Mouse (Mus musculus): ENCODE measurements around the gene Slc25a27. TPM values are rescaled to one million over a fixed set of nuclear protein-coding genes. Genes with fewer than 3 reads are reported as not detected.

Slc25a27 gene
- polyA plus RNA-seq, 1 experiment from 2014 or later, result 93.9 TPM

GRCm38 (mm10) chr17:43684086-43684485 is 17.1 kb upstream of the Slc25a27 start:
- H3K4me1 ChIP-seq, result no peaks in the 10 kb centered on the region
- no peak for ATAC-seq (ENCODE audit: low FRiP score, low read depth)
- 94% methylated on average over 6 of the region's 7 CpGs for WGBS
- H3K4me2 ChIP-seq (replicated peaks), result no peak overlapping the region
- H3K9ac ChIP-seq (replicated peaks), result no peak overlapping the region
- H3K36me3 ChIP-seq, result peaks cover 19% of the 10 kb centered on the region
- H3K27ac ChIP-seq (replicated peaks), result no peak overlapping the region
- no peaks in the 10 kb centered on the region for H3K9me3 ChIP-seq
- H3K4me3 ChIP-seq, result no peak overlapping the region
- no peaks in the 10 kb centered on the region for H3K27me3 ChIP-seq

GRCm38 (mm10) chr17:43677317-43677716 is 10.3 kb upstream of the Slc25a27 start:
- Histone ChIP-seq H3K4me3 (no peak overlapping the region), H3K9ac (replicated peaks) (no peak overlapping the region), H3K4me2 (replicated peaks) (no peak overlapping the region), H3K36me3 (peaks cover 5% of the 10 kb centered on the region), H3K27ac (replicated peaks) (no peak overlapping the region), H3K27me3 (no peaks in the 10 kb centered on the region), H3K9me3 (no peaks in the 10 kb centered on the region), H3K4me1 (no peaks in the 10 kb centered on the region)
- no peak for ATAC-seq (ENCODE audit: low FRiP score, low read depth)
- 79% methylated on average over 1 of the region's 1 CpGs for WGBS

- no peak overlapping the region for H3K4me2 ChIP-seq (replicated peaks)
- no peak for ATAC-seq (ENCODE audit: low FRiP score, low read depth)
- H3K36me3 ChIP-seq, result peaks cover 5% of the 10 kb centered on the region
- no peaks in the 10 kb centered on the region for H3K4me1 ChIP-seq
- H3K4me3 ChIP-seq, result no peak overlapping the region
- no peaks in the 10 kb centered on the region for H3K9me3 ChIP-seq
- H3K27me3 ChIP-seq, result no peaks in the 10 kb centered on the region
- WGBS, result 95% methylated on average over 1 of the region's 1 CpGs
- no peak overlapping the region for H3K9ac ChIP-seq (replicated peaks)
- no peak overlapping the region for H3K27ac ChIP-seq (replicated peaks)
Observed at GRCm38 (mm10) chr17:43676241-43676640, 9.2 kb upstream of the Slc25a27 start.

GRCm38 (mm10) chr17:43675228-43675627 is 8.2 kb upstream of the Slc25a27 start:
- no peak overlapping the region for H3K4me2 ChIP-seq (replicated peaks)
- no peak overlapping the region for H3K27ac ChIP-seq (replicated peaks)
- no peak for ATAC-seq (ENCODE audit: low FRiP score, low read depth)
- peaks cover under 1% of the 10 kb centered on the region; the same call in 1 of the 2 replicates for H3K36me3 ChIP-seq
- no peak overlapping the region for H3K9ac ChIP-seq (replicated peaks)
- H3K4me3 ChIP-seq, result no peak overlapping the region
- no peaks in the 10 kb centered on the region for H3K9me3 ChIP-seq
- no peaks in the 10 kb centered on the region for H3K27me3 ChIP-seq
- WGBS, result 94% methylated on average over 1 of the region's 1 CpGs
- H3K4me1 ChIP-seq, result no peaks in the 10 kb centered on the region

- Histone ChIP-seq H3K9ac (replicated peaks) (no peak overlapping the region), H3K27me3 (no peaks in the 10 kb centered on the region), H3K4me2 (replicated peaks) (no peak overlapping the region), H3K4me3 (no peak overlapping the region), H3K36me3 (no peaks in the 10 kb centered on the region), H3K9me3 (no peaks in the 10 kb centered on the region), H3K4me1 (peaks cover 10% of the 10 kb centered on the region; the same call in 1 of the 2 replicates), H3K27ac (replicated peaks) (no peak overlapping the region)
- ATAC-seq (ENCODE audit: low FRiP score, low read depth), result no peak
- 91% methylated on average over 4 of the region's 4 CpGs for WGBS
Observed at GRCm38 (mm10) chr17:43671907-43672306, 4.9 kb upstream of the Slc25a27 start.

- Histone ChIP-seq H3K4me2 (replicated peaks) (peak overlapping the region; percentile 72), H3K27ac (replicated peaks) (no peak overlapping the region), H3K27me3 (no peaks in the 10 kb centered on the region), H3K4me3 (peak overlapping the region; percentile 77), H3K9ac (replicated peaks) (no peak overlapping the region), H3K9me3 (no peaks in the 10 kb centered on the region), H3K4me1 (peaks cover 27% of the 10 kb centered on the region), H3K36me3 (no peaks in the 10 kb centered on the region)
- 72% methylated on average over 6 of the region's 6 CpGs for WGBS
- no peak for ATAC-seq (ENCODE audit: low FRiP score, low read depth)
Observed at GRCm38 (mm10) chr17:43669145-43669695, 2.2 kb upstream of the Slc25a27 start.

GRCm38 (mm10) chr17:43667290-43667843 is 353 bp upstream of the Slc25a27 start, which contains the start of gene Cyp39a1:
TSS of gene Cyp39a1 (plus strand) at chr17:43667425.
- under 1% methylated on average over 17 of the region's 17 CpGs for WGBS
- Histone ChIP-seq H3K9me3 (no peaks in the 10 kb centered on the region), H3K27me3 (no peaks in the 10 kb centered on the region), H3K4me2 (replicated peaks) (peak within 1 kb of the TSS; percentile 72), H3K4me1 (peaks cover 27% of the 10 kb centered on the region), H3K27ac (replicated peaks) (peak within 1 kb of the TSS; percentile 64), H3K36me3 (peaks cover 11% of the 10 kb centered on the region), H3K4me3 (peak within 1 kb of the TSS; percentile 77), H3K9ac (replicated peaks) (peak within 1 kb of the TSS; percentile 88)
- no peak; the same call in 1 of the 2 replicates for ATAC-seq (ENCODE audit: low FRiP score, low read depth)

- ATAC-seq (ENCODE audit: low FRiP score, low read depth), result no peak
- Histone ChIP-seq H3K27me3 (no peaks in the 10 kb centered on the region), H3K9me3 (no peaks in the 10 kb centered on the region), H3K4me3 (no peak overlapping the region), H3K36me3 (peaks cover 68% of the 10 kb centered on the region), H3K9ac (replicated peaks) (no peak overlapping the region), H3K4me2 (replicated peaks) (no peak overlapping the region), H3K27ac (replicated peaks) (no peak overlapping the region), H3K4me1 (no peaks in the 10 kb centered on the region)
- whole genome bisulfite sequencing, result 69% methylated on average over 14 of the region's 14 CpGs
Observed at GRCm38 (mm10) chr17:43651314-43652046, 15.5 kb downstream of the Slc25a27 start.

- Histone ChIP-seq H3K27ac (replicated peaks) (no peak overlapping the region), H3K4me2 (replicated peaks) (no peak overlapping the region), H3K36me3 (peaks cover 81% of the 10 kb centered on the region), H3K9ac (replicated peaks) (no peak overlapping the region), H3K4me3 (no peak overlapping the region), H3K27me3 (no peaks in the 10 kb centered on the region), H3K4me1 (no peaks in the 10 kb centered on the region), H3K9me3 (no peaks in the 10 kb centered on the region)
- ATAC-seq (ENCODE audit: low FRiP score, low read depth), result no peak
- WGBS, result 80% methylated on average over 10 of the region's 10 CpGs
Observed at GRCm38 (mm10) chr17:43649641-43650436, 17.2 kb downstream of the Slc25a27 start.

GRCm38 (mm10) chr17:43646925-43647324 is 20.1 kb downstream of the Slc25a27 start:
- Histone ChIP-seq H3K4me3 (no peak overlapping the region), H3K27me3 (no peaks in the 10 kb centered on the region), H3K4me1 (no peaks in the 10 kb centered on the region), H3K36me3 (peaks cover 81% of the 10 kb centered on the region), H3K27ac (replicated peaks) (no peak overlapping the region), H3K9me3 (no peaks in the 10 kb centered on the region), H3K4me2 (replicated peaks) (no peak overlapping the region), H3K9ac (replicated peaks) (no peak overlapping the region)
- ATAC-seq (ENCODE audit: low FRiP score, low read depth), result peak; percentile 31; the same call in 1 of the 2 replicates
- 41% methylated on average over 5 of the region's 5 CpGs for WGBS

GRCm38 (mm10) chr17:43645136-43645535 is 21.9 kb downstream of the Slc25a27 start:
- Histone ChIP-seq H3K27me3 (no peaks in the 10 kb centered on the region), H3K4me3 (no peak overlapping the region), H3K27ac (replicated peaks) (no peak overlapping the region), H3K36me3 (peaks cover 71% of the 10 kb centered on the region), H3K9ac (replicated peaks) (no peak overlapping the region), H3K9me3 (no peaks in the 10 kb centered on the region), H3K4me1 (no peaks in the 10 kb centered on the region), H3K4me2 (replicated peaks) (no peak overlapping the region)
- 90% methylated on average over 3 of the region's 3 CpGs for WGBS
- ATAC-seq (ENCODE audit: low FRiP score, low read depth), result no peak

- H3K9me3 ChIP-seq, result no peaks in the 10 kb centered on the region
- no peak overlapping the region for H3K27ac ChIP-seq (replicated peaks)
- H3K9ac ChIP-seq (replicated peaks), result no peak overlapping the region
- no peaks in the 10 kb centered on the region for H3K27me3 ChIP-seq
- no peak overlapping the region for H3K4me2 ChIP-seq (replicated peaks)
- H3K36me3 ChIP-seq, result peaks cover 63% of the 10 kb centered on the region
- no peak for ATAC-seq (ENCODE audit: low FRiP score, low read depth)
- WGBS, result 74% methylated on average over 7 of the region's 7 CpGs
- 0 out of 2 replicates have a peak, but pooled peaks cover 1% of the 10 kb centered on the region for H3K4me1 ChIP-seq
- no peak overlapping the region for H3K4me3 ChIP-seq
Observed at GRCm38 (mm10) chr17:43644375-43644774, 22.6 kb downstream of the Slc25a27 start.

Data from midbrain, embryonic 12.5 days (tissue).